Mouse (Mus musculus) Muller cell, postnatal 12 days (primary cell): ENCODE measurements around the gene Zbtb3.
"Not testable (repeated sequence)": the region's sequence is repeated elsewhere in the genome, so short reads cannot be mapped to it uniquely, and the experiment has no call there.

ENCODE experiments used
- DNase-seq: peaks from one replicate; pipeline ENCODE4 v3.0.0-alpha.2; 2015; ENCODE audit errors: inconsistent ontology term

Zbtb3 gene

DNA sequence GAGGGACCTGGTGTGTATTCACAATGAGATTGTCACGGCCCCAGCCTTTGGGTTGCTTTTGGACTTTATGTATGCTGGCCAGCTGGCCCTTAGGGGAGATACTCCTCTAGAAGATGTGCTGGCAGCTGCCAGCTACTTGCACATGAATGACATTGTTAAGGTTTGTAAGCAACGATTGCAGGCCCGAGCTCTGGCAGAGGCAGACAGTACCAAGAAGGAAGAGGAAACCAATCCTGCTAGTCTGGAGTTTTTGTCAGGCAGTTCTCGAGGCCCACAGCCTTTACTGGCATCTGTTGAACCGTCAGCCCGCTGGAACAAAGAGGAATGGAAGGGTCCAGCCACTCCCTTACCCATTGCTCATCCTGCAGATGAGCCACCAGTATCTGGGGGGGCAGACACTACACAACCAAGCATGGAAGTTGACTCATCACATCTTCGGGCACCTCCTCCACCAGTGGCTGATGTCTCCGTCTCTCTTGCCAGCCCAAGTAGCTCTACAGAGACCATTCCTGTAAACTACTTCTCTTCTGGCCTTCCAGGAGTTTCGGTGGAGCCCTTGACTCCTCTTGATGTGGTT is 937 bp downstream of the Zbtb3 start:
- DNase-seq, result no peak

DNA sequence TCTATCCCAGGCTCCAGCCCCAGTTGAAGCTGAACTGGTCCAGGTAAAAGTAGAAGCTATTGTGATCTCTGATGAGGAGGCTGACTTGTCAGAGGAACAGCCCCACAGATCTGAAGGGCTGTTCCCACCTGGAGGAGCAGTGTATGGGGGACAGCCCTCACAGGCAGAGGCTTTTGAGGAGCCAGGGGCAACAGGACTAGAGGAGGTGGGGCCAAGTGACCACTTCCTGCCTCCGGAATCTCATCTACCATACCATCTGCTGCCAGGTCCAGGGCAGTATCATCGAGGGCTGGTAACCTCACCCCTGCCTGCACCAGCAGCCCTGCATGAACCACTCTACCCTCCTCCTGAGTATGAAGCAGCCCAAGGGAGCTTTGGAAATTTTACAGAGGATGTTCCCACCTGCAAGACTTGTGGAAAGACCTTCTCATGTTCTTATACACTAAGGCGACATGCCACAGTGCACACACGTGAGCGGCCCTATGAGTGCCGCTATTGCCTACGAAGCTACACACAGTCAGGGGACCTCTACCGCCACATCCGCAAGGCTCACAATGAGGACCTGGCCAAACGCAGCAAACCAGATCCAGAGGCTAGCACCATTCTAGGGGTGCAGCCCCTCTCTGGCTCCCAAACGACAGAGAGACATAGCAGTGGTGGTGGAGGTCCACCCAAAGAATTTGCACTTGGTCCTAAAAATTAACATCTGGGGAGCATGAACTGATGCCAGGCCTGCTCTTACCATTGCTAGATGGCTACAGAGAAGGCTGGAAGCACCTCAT is 1.7 kb downstream of the Zbtb3 start:
- no peak for DNase-seq

DNA sequence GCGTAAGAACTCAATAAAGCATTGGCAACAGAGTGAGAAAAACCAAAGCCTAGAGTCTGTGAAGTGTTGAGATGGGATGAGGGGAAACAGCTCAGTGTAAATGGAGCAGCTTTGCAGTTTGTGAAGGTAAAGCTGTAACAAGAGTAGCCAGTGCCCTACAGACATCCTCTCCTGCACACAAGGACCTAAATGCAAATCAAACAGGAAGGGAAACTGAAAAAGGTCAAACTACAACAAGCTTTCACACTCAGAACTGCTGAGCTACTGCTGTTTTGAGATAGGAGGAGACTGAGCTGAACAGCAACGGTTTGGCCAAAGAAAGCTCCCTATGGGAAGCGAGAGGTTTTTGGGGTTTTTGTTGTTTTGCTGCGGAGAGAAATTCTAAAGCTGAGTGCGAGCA is 4.5 kb downstream of the Zbtb3 start:
- DNase-seq, result no peak

DNA sequence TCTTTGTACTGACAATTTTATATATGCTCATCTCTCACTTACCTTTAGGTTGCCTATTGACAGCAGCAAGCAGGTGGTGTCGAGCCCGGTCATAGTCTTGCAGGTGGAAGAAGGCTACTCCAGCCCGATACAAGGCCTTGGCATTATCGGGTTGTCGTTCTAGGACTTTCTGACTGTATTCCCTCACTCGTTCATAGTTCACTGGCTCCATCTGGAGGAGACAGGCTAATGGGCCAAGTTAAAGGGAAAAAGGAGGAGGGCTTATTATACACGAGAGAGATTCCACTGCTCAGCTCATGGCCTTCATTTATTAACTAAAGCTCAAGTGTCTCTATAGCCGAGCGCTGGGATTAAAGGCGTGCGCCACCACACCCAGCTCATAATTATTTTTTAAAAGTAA is 13.5 kb downstream of the Zbtb3 start:
- peak; percentile 38 for DNase-seq

DNA sequence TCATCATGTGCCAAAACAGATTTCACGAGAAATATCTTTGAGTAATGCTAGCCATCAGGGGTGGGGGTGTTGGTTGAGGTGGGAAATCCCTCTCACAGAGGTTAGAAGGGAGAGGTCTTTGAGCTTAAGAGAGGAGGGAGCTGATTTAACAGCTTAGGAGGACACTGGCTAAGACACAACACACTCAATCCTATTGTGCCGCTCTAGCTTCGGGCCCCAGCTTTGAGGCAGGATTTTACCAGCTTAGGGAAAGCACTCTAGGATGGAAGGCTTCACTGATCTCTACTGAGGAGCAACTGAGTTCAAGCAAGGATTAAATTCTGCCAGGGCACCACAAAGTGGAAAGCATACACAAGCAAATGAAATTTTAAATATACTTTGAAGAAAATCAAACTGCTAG is 14.6 kb downstream of the Zbtb3 start:
- no peak for DNase-seq

DNA sequence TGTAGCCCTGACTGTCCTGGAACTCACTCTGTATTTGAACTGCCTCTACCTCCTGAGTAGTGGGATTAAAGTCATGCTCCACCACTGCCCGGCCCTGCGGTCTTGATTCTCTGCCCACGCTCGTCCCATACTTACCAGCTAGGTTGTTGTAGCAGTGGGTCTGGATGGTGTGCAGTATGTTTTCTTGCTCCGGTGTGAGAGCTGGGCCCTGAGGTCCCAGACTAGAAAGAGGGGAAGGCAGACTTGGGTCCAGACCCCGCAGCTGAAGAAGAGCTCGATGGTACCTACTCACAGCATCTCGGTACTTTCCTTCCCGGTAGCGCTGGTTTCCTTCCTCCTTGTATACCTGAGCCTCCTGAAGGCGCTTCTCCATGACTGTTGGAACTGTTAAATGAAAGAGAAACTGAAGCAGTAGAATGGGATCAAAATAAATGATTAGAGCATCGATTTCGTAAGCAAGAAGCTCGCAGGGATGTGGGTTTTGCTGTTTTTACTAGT is 16.0 kb downstream of the Zbtb3 start:
- DNase-seq, result no peak

DNA sequence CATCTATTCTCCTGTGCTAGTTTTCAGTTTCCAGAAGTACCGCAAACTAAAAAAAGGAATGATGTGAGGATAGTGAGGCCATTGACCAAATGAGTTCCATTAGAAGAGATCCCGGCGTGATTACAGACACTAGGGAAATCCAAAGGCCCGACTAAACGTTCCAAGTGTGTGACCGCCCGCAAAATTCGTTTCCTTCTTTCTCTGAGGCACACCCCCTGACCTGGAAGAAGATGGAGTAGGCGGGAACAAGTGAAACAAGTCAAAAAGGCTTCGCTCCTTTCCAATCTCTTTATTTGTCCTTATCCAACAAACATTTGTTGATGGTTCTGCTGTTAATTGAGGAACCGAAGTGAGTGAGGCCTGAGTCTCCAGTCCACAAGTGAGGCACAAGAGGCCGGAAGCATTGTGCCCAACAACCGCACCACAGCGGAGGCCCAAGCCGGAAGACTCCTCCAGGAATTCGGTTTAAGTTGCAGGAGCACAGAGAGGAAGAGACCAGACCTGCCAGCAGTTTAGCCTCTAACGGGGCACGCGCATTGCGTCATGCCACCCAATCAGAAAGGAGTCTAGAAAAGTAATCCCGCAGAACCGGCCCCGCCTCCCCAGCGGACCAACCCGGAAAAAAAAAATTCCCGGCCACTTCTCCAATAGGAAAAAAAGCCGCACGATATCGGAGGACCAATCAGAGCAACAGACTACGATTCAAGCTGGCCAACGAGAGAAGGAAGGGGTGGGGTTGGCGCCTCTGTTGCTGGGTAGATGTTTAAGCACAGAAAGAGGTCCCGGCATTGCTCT is 16.6 kb downstream of the Zbtb3 start, which contains the start of gene Ttc9c:
Gene Ttc9c, minus strand, starts transcription at position 533 of the 795 bp plus-strand sequence.
- peak; percentile 99 for DNase-seq

DNA sequence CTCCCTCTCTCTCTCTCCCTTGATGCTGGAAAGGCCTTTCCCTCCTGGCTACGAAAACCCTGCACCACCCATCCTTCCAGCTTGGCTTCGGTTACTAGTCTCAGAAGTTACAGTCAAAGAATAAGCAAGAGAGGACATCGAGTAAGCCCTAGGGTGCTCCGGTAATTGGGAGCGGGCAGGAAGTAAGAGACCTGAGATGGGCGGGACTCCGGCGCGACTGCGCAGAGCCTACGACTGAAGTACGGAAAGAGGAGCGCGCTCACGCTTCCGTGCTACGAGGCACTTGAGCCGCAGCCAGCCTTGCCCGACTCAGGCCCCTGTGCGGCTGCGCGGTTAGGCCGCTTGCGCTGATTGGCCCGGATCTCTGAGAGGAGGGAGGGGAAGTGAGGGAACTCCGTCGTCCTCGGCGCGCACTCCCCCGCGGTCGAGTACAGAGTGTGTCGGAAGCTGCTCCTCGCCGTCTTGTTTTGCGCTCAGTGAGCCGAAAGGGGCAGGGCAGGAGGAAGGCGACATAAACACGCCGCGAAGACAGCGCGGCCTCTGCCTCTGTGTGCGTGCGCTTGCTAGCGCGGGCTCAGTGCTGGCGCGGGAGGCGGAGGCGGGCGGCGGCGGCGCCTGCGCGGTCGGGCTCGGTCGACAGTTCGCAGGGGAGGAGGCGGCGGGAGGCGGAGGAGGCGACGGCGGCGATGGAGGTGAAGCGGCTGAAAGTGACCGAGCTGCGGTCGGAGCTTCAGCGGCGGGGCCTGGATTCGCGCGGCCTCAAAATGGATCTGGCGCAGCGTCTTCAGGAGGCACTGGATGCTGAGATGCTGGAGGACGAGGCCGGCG is 17.5 kb downstream of the Zbtb3 start, which contains the start of gene Hnrnpul2:
Gene Hnrnpul2, plus strand, starts transcription at position 415 of the 828 bp plus-strand sequence.
- peak; percentile 99 for DNase-seq

DNA sequence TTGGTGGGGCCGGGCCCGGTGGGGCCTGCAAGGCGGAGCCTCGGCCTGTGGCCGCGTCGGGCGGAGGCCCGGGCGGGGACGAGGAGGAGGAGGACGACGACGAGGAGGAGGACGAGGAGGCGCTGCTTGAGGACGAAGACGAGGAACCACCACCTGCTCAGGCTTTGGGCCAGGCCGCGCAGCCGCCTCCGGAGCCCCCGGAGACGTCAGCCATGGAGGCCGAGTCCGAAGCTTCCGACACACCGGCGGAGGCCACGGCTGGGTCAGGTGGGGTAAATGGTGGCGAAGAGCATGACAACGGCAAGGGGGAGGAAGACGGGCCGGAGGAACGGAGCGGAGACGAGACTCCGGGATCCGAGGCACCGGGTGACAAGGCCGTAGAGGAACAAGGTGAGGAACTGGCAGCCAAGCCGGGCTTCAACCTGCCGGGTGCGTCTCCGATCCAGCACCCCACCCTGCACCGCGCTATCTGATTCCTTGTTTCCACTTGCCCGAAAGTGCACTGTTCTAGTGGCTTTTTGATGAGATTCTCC is 18.1 kb downstream of the Zbtb3 start:
- DNase-seq, result no peak

DNA sequence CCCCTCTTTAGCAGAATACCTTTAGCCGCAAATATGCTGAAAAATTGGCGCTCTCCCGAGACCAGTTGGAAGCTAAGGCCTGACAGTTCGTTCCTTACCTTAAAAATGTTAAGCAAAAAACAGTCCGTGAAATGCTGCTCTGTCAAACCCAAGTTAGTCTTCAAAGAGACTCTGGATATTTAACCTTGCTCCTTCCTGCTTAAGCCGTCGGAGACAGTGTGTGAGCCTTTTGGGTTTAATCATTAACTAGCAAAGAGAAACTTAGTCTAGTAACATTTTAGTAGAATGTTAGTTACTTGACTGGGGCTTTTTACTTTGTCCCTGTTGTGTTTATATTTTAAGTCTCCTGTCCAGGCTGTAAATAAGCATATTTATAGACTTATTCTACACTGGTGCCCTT is 18.8 kb downstream of the Zbtb3 start:
- no peak for DNase-seq

DNA sequence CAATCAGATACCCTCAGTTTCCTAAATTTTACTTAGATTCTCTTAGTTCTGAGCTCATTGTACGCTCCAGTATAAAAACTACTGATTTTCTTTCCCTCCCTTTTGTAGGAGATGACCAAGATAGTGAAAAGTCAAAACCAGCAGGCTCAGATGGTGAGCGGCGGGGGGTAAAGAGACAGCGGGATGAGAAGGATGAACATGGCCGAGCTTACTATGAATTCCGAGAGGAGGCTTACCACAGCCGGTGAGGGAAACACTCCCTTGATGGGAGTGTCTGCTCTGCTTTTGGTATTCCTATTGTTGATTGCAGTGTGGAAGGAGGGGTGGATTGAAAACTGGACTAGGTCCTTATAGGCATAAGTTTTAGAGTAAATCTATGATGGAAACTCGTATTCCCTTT is 20.3 kb downstream of the Zbtb3 start:
- no peak for DNase-seq

DNA sequence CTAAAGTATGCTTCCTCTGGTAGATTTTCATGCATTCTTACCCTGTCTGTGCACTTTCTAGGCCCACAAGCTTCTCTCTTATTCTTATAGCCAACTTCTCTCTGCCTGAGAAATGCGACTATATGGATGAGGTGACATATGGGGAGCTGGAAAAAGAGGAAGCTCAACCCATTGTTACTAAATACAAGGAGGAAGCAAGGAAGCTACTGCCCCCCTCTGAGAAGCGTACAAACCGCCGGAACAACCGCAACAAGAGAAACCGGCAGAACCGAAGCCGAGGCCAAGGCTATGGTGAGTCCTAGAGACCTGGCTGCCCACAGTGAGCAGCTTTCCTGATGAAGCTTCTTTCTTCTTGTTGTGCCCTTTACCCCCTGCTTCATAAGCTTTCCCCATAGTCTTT is 27.3 kb downstream of the Zbtb3 start, which contains the start of gene AC129217.1:
Gene AC129217.1, plus strand, starts transcription at position 114 of the 400 bp plus-strand sequence.
- no peak for DNase-seq

DNA sequence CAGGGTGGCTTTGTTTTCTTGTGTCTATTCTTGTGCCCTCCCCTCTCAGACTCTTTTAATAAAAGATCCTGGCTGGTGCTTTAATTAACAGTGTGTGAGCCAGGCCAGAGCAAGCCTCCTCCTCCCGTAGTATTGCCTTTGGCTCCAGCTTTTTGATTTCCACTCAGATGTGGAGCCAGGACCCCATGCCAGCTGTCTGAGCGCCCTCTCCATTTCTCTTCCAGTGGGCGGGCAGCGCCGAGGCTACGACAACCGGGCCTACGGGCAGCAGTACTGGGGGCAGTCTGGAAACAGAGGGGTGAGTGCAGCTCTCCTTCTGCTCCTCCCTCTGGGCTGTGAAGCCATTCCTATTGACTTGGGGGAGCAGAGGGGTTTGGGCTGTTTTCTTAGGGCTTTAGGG is 28.3 kb downstream of the Zbtb3 start:
- no peak for DNase-seq

DNA sequence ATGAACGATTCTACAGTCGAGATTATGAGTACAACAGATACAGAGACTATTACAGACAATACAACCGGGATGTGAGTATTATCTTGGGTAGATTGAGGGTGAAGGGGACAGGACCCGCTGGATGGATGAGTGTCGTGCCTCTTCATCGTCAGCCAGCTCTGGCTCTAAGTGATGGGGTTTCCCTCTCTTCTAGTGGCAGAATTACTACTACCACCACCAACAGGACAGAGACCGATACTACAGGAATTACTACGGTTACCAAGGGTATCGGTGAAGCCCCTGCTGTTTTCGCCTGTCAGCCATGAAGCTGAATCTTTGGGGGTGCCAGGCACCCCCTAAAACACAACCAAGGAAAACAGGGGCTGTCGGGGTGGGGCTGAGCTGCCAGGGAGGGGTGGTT is 28.9 kb downstream of the Zbtb3 start:
- DNase-seq, result no peak

DNA sequence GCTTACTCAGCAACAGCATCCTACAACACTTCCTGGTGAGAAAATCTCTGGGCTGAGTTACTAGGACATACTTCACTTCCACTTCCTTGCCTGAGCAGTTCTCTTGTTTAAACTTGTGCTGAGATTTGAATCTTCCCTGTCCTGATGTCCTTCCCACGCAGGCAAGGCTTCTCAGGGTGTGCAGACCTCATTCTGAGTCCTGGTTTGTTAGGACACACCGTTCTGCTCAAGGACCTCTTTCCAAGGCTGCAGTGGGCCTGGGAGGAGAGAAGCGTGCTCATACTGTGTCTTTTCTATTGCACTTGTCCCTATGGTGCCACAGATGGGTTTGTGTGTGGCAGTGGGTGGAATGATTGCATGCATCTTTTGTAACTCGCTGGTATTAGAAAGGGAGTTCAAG is 30.6 kb downstream of the Zbtb3 start:
- no peak for DNase-seq

DNA sequence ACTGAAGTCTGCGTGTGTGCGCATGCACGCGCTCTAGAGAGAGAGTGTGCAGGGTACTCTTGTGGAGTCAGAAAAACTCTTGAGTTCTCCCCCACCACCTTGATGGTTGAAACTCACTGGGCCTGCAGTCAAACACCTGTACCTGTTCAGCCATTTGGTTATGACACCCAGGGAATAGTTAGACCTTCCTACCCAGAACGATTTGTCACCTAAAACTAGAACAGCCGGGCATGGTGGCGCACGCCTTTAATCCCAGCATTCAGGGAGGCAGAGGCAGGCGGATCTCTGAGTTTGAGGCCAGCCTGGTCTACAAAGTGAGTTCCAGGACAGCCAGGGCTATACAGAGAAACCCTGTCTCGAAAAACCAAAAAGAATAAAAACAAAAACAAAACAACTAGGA is 34.0 kb downstream of the Zbtb3 start:
- not testable (repeated sequence) for DNase-seq

DNA sequence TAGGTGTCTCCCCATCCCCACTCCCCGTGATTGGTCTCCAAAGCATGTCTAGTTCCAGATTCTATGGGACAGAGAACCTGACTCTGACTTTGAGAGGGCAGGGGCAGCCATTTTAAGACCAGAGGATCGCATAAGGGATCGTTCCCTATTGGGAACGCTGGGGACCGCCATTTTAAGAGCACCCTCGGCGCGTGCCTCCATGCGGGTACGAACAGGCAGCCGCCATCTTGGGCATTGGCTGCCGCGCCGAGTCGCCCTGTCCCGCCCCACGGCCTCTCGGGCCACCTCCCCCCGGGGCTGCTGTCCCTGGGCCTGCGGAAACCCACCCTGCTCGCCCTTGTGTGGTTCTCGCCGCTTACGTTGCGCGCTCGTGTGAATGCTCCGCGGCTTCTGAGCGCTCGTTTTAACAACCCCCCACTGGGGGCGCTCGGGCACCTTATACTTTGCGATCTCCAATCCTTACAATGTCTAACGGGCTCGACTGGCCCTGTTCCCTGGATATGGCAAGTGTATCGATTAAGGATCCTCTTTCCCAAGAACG is 35.0 kb downstream of the Zbtb3 start, which contains the start of gene Bscl2:
Gene Bscl2, plus strand, starts transcription at position 217 of the 541 bp plus-strand sequence.
- DNase-seq, result peak; percentile 88

DNA sequence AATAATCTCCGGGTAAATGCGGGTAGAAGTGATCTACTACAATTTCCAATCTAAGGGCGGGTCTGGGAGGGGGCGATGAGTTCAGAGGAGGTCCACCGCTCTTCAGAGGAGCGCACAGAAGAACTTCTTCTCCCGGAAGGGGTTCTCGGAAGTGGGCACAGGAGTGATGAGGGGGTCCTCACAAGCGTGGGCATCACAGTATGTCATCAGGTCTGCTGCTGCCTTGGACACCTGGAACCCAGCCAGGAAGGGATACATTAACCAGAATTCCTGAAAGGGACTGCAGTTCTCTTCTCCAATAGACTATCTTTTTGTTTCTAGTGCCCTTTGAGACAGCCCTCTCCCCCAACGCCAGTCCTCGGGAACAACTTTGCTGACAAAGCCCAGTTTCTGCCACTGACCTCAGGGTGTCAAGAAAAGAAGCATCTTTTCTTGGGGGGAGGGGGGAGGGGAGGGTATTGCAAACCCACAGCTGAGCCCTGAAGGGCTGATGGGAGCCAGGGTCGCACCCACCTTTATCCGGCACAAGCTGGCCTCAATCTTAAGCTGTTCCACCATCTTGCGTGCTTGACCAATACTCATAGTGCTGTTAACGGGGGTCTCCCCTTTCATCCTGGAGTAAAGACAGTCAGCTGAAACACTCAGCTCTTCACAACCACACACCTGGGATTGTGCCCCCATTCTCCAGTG is 35.8 kb downstream of the Zbtb3 start:
- DNase-seq, result no peak

DNA sequence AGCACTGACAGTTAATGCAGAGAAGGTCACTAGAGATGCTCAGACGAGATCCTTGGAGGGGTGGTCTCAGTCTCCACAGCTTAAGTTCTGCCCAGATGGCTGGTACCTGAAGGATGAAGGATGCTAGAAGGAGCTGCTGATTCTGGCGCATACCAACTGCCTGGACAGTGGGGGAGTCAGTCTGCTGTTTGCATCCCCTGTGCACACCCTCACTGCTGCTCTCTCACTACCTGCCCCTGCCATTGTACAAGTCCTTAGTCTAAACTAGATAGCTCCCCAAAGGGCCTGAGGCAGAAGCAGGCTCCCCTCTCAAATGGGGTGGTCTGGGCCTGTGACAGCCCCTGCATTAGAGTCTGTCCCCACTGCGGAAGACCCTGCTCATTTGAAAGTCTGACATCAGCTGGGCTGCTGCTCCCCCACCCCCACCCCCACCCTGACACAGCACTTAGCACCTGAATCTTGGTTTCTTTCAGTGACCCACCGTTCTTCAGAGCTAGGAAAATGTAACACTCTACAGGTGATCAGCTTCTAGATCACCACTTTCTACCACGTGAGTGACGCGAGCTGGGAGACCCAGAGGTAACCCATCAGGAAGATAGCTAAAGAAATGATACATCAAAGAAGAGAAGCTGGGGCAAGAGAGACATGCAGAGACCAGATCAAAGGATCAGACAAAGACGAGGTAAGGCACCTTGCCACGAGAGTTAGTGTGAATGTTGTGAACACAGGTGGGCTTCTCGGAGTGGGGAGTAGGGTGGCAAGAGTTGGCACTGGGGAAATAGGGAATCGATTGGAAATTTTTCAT is 37.0 kb downstream of the Zbtb3 start, which contains the start of gene Gng3:
Gene Gng3, minus strand, starts transcription at position 92 of the 805 bp plus-strand sequence.
- DNase-seq, result no peak
